Mouse (Mus musculus) spleen, postnatal 4 days (tissue): ENCODE measurements around the gene Dus2.
"Not testable (repeated sequence)": the region's sequence is repeated elsewhere in the genome, so short reads cannot be mapped to it uniquely, and the experiment has no call there.

ENCODE experiments used
- DNase-seq, 2 experiments: peaks; one replicate each; pipeline ENCODE4 v3.0.0; 2022; ENCODE audit warnings: low spot score in 2 of 2

Dus2 gene

GRCm38 (mm10) chr8:105990856-105991387, at the start of gene Dus2:
Gene Dus2 (plus strand): TSS chr8:105991337.
- peak; percentile 81 to 95 for DNase-seq

GRCm38 (mm10) chr8:105942026-105942425, 49.1 kb upstream of the Dus2 start:
- DNase-seq = no peak

DNA sequence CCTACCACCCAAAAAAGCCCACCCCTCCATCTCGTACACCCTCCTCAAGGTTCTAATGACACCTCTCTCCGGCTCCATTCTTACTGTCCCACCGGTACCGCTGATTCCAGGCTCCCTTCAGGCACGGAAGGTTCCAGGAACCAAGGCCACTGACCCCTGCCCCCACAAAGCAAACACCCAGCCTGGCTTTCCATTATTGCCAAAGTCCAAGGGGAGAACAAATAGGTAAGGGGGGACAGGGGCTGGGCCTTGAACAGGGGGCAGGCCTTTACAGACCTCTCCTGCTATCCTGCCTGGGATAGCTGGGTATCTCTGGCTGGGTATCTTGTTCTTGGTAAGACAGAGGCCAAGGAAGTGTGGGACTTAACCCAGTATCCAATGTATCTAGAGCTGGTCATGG, 48.6 kb upstream of the Dus2 start:
- DNase-seq = no peak

DNA sequence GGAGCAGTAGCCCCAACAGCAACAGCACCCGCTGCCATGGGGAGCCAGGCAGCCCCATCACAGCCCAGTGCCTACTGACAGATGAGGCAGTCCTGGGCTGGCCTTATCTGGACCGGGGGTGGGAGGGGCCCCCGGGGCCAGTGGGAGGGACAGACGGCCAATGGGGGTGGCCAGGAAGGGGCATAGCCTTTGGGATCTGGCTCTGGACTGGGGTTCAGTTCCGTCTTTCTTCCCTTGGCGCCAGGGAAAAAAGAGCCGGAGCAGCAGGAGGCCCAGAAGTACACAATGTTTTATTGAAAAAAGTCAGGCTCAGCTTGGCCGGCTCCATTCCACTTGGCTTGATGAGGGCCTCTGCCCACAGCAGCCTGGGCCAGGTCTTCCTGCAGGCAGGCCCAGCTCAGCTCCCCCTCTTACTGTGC, 47.8 kb upstream of the Dus2 start, which contains the start of gene Lcat:
Lcat (minus strand) TSS at position 62 of the 419 bp plus-strand sequence.
- no peak for DNase-seq

DNA sequence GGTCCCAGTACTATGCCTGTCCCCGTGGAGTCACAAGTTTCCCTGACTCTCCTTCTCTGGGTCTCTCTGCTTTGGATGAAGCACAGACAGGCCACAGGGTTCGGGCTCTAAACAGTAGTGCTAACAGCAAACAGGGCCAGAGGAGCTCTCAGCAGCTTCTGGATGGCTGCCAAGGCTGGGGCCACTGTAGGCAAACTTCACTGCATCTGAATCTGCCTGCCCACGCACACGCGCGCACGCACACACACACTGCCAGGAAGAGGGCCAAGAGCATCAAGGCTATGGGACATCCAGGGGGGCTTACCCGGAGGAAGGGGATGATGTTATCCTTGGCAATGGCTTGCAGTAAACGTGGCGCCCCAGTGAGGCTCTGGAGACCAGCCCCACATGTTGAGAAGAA, 41.8 kb upstream of the Dus2 start:
- no peak for DNase-seq

GRCm38 (mm10) chr8:105951057-105951659, 40.0 kb upstream of the Dus2 start:
- DNase-seq = no peak

DNA sequence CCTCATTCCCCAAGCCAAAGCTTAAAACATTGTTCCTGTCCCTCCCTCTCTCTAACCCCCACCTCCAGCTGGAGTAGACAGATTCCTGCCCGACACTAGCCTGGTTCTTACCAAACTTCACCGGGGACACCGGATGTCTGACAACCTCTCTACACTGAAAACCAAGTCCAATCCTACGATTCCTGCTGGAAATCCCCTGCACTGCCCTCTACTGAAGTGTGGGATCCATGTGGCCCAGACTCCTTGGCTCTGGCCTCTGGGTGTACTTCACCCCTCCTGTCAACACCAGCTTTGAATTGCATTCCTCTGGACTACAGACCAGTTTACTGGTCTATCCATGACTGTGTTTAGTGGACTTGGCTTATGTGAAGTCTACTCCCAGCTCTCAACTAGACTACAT, 34.6 kb upstream of the Dus2 start:
- no peak for DNase-seq

DNA sequence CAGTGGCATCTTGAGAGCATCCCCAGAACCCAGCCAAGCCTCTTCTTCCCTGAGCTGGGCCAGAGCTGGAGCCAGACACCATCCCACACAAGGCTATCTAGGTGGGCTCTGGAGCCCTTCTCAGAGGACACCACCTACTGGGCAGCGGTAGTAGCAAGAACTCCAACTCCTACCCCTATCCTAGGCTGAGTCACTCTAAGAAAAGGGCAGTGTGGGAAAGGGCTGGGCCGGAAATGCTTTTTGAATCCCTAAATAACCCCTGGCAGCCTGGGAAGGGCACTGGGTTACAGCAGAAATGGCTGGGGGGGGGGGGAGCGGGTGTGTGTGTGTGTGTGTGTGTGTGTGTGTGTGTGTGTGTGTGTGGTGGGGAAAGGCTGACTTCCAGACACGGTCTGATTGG, 33.3 kb upstream of the Dus2 start:
- no peak for DNase-seq

DNA sequence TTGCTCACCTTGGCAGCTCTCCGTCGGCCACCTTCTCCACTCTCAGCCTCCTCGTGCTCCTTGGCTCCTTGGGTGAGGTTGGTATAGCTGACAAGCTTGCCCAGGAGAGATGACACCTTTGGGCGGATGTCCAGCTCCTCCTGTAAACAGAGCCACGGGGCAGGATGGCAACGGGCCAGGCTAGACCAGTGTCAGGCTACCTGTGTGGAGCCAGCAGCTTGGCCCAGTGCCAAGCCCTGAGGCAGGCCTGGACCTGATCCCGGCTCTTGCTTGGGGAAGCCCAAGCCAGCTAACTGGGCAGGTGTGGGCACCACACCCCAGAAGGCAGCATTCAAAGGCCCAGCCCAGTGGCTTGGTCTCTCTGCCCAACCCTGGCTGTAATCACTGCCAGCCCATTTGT, 31.8 kb upstream of the Dus2 start:
- DNase-seq = no peak

DNA sequence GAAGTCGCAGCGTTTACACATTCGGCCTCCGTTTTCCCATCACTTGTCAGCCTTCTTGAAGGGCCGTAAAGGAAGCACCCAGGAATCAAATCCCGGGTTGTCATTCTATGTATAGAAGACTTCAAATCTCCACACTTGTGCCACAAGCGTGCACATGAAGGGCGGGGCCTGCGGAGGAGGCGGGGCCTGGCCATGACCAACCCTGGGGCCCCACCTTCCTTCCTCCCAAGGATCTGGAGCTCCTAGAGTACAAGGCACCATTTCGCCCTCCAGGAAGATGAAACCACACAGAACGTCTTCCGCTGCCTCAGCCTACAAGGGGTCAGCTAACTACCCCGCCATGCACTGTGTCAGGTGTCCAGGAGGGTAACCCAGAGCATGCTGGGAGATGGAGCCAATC, 30.0 kb upstream of the Dus2 start:
- peak in 1 of 2 experiments; percentile 60 for DNase-seq

- no peak for DNase-seq
These were observed 29.6 kb upstream of the Dus2 start for GRCm38 (mm10) chr8:105961536-105961935.

- peak in 1 of 2 experiments; percentile 58 for DNase-seq
These were observed 26.5 kb upstream of the Dus2 start for GRCm38 (mm10) chr8:105964506-105965265.

GRCm38 (mm10) chr8:105965266-105965904, 25.8 kb upstream of the Dus2 start:
- DNase-seq = peak; percentile 62 to 83

DNA sequence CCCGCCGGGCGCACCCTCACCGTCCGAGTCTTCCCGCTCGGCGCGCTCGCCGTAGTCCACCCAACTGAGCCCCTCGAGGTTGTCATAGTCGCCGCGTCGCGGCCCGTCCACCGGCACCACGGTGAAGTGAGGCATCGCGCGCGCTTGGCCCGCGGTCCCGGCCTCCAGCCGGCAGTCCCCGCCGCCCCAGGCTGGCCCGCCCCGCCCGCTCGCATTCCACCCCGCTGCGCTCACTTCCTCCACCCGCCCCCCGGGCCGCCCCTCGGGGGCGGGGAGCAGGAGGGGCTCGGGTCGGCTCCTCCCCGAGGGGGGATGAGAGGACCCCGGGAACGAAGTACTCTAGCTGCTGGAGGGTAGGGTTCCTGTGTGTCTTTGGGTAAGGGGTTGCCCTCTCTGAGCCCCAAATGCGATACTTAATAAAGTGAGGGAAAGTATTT, 25.2 kb upstream of the Dus2 start, which contains the start of gene Slc12a4:
Slc12a4 (minus strand) TSS at position 193 of the 437 bp plus-strand sequence.
- peak; percentile 76 to 89 for DNase-seq

- DNase-seq = peak; percentile 61 to 73
These were observed 24.3 kb upstream of the Dus2 start for GRCm38 (mm10) chr8:105966692-105967311.

DNA sequence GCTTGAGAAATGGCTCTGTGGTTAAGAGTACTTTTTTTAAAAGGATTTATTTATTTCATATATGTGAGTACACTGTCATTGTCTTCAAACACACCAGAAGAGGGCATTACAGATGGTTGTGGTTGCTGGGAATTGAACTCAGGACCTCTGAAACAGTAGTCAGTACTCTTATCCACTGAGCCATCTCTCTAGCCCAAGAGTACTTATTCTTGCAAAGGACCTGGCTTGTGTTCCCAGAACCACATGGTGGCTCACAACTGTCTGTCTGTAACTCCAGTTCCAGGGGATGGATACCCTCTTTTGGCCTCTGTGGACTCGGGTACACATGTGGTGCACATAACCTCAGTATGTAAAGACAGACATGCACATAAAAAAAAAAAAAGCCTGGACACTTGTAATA, 21.8 kb upstream of the Dus2 start:
- DNase-seq = no peak

DNA sequence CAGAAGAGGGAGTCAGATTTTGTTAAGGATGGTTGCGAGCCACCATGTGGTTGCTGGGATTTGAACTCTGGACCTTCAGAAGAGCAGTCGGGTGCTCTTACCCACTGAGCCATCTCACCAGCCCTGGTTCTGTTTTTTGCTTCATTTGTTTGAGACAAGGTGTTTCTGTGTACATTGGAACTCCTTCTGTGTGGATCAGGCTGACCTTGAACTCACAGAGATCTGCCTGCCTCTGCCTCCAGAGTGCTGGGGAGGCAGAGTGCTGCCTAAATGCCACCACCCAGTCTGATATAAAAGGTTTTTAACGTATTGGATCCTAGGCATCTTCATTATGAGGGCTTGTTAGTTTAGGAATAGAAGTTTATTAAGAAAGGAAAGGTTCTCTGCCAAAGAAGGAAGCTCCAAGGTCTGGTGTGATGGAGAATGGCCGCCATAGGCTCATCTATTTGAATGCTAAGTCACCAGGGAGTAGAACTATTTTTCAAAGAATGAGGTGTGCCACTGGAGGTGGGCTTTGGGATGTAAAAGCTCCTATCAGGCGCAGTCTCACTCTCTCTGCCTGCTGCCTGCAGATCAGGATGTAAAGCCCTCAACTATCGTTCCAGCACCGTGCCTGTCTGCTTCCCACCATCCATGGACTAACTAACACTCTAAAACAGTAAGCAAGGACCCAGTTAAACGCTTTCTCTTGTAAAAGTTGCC, 20.0 kb upstream of the Dus2 start:
- no peak for DNase-seq

GRCm38 (mm10) chr8:105975363-105975762, 15.8 kb upstream of the Dus2 start:
- no peak for DNase-seq

DNA sequence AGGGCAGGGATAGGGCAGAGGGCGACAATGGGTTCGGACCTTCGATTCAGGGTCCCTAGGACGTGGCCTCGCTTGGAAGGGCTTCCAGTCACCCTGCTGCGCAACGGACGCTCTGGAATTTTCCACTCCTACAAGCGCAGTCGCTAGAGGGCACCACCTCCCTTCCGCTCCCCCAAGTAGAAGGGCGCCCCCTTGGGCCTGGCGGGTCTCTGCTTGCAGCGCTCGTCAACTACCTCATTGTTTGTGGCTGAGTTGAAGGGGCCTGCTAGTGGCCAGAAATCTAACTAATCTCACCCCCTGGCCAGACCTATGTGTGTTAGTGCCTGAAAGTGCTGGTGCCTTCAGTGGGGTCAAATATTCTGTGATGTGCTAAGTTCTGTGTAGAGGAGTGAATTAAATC, 11.8 kb upstream of the Dus2 start, which contains the start of gene Dpep3:
Dpep3 (minus strand) TSS at position 105 of the 400 bp plus-strand sequence.
- no peak for DNase-seq

- DNase-seq = no peak
These were observed 10.0 kb upstream of the Dus2 start for GRCm38 (mm10) chr8:105981146-105981545.

GRCm38 (mm10) chr8:105983406-105983805, 7.7 kb upstream of the Dus2 start:
- DNase-seq = not testable (repeated sequence)
